Mouse (Mus musculus) T-helper 17 cell (primary cell): ENCODE data around the gene AC109138.7.
"Not testable (repeated sequence)": the region's sequence is repeated elsewhere in the genome, so short reads cannot be mapped to it uniquely, and the experiment has no call there.

Source experiments
- in situ Hi-C, 2 experiments: fragments of 300-600 bp; cut with MboI, MseI; formaldehyde crosslinking; loops; 1 replicate in 1 of 2; 2 replicates in 1 of 2; pipeline ENCODE4 v1.15.1; 2025; ENCODE audit warnings: high pct_unique_total_duplicates in 2 of 2

Gene AC109138.7

GRCm38 (mm10) chr19:4247010-4247409 is 32.9 kb downstream of the AC109138.7 start:
- in situ Hi-C loops: no loop called here

GRCm38 (mm10) chr19:4248683-4249082 is 34.5 kb downstream of the AC109138.7 start:
- in situ Hi-C loops: not testable (repeated sequence)

GRCm38 (mm10) chr19:4254230-4254629 is 40.1 kb downstream of the AC109138.7 start:
- in situ Hi-C loops: no loop called here

- in situ Hi-C loops: no loop called here
Measured at GRCm38 (mm10) chr19:4255583-4256162, 41.5 kb downstream of the AC109138.7 start.

- in situ Hi-C loops: no loop called here
Measured at GRCm38 (mm10) chr19:4257216-4257896, 43.2 kb downstream of the AC109138.7 start.

- in situ Hi-C loops: no loop called here
Measured at GRCm38 (mm10) chr19:4257897-4258252, 43.7 kb downstream of the AC109138.7 start.

- in situ Hi-C loops: no loop called here
Measured at GRCm38 (mm10) chr19:4261038-4261698, 47.0 kb downstream of the AC109138.7 start.

GRCm38 (mm10) chr19:4262756-4263155 is 48.6 kb downstream of the AC109138.7 start:
- in situ Hi-C loops: no loop called here

- in situ Hi-C loops: no loop called here
Measured at GRCm38 (mm10) chr19:4263702-4264101, 49.5 kb downstream of the AC109138.7 start.

- in situ Hi-C loops: no loop called here
Measured at GRCm38 (mm10) chr19:4264171-4264780, 50.1 kb downstream of the AC109138.7 start.

- in situ Hi-C loops: loop anchor here (5.0 kb wide), 1 partner anchor 46 kb away; no protein-coding TSS in a partner anchor
Measured at GRCm38 (mm10) chr19:4265956-4266355, 51.8 kb downstream of the AC109138.7 start.

GRCm38 (mm10) chr19:4268566-4269361 is 54.6 kb downstream of the AC109138.7 start, which contains the start of gene Ssh3:
Gene Ssh3 (minus strand): TSS chr19:4269180.
- in situ Hi-C loops: loop anchor here (5.0 kb wide), 1 partner anchor 44 kb away; no protein-coding TSS in a partner anchor

- in situ Hi-C loops: no loop called here
Measured at GRCm38 (mm10) chr19:4270187-4270586, 56.0 kb downstream of the AC109138.7 start.

- in situ Hi-C loops: no loop called here
Measured at GRCm38 (mm10) chr19:4270972-4271371, 56.8 kb downstream of the AC109138.7 start.

GRCm38 (mm10) chr19:4279487-4279886 is 65.3 kb downstream of the AC109138.7 start:
- in situ Hi-C loops: no loop called here

GRCm38 (mm10) chr19:4280425-4280824 is 66.3 kb downstream of the AC109138.7 start:
- in situ Hi-C loops: no loop called here
